Mouse (Mus musculus) megakaryocyte, embryonic 14.5 days (primary cell): ENCODE measurements at regions not wholly inside any gene's neighbourhood (a gene's known extent, or its start where the extent isn't known, plus 50 kb on each side); places are given as distances from the start of the nearest gene placed in this dataset.

Experiments used
- FLI1 ChIP-seq: IDR thresholded peaks from 2 replicates; pipeline ENCODE4 v1.6.1; 2012; ENCODE audit warnings: low read length, inconsistent platforms, mixed read lengths
- GATA1 ChIP-seq: IDR thresholded peaks from 3 replicates; pipeline ENCODE4 v1.6.1; 2012; ENCODE audit warnings: mixed read lengths, low read length, inconsistent platforms, borderline replicate concordance

DNA sequence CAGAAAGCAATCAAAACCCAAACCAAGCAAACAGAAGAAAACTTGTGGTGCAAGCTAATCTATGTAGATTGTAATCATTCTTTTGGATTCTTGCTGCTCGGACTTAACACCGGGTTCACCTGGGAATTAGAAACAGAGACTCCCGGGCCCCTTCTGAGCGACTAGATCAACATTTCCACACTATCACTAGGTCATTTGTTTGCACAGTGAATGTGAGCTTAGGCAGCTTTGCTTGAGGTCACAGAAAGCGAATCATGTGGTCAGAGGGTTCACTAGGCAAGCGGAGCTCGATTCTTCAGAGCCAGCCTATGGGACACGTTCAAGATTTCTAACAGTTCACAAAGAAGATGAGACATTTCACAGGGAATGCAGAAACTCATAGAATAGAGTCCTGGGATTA is 53.5 kb upstream of the Map3k1 start:
- TF ChIP-seq FLI1 (no peak), GATA1 (no peak)
